Mouse (Mus musculus) small intestine, adult 2 months (tissue): Measurements from ENCODE around the gene S100a5.

ENCODE experiments used
- CTCF ChIP-seq: fragments of 200-500 bp; IDR thresholded peaks from 2 replicates; pipeline ENCODE4 v1.5.1; 2012; ENCODE audit warnings: low read depth, mild to moderate bottlenecking, control low read depth, inconsistent platforms, low read length, moderate library complexity, mixed read lengths; ENCODE audit not compliant: insufficient replicate concordance, insufficient read length; ENCODE audit errors: extremely low read depth
- POLR2A ChIP-seq: fragments of 200-500 bp; IDR thresholded peaks from 2 replicates; pipeline ENCODE4 v1.6.1; 2012; ENCODE audit warnings: low read depth, mild to moderate bottlenecking, control low read depth, inconsistent platforms, low read length, moderate library complexity

DNA sequence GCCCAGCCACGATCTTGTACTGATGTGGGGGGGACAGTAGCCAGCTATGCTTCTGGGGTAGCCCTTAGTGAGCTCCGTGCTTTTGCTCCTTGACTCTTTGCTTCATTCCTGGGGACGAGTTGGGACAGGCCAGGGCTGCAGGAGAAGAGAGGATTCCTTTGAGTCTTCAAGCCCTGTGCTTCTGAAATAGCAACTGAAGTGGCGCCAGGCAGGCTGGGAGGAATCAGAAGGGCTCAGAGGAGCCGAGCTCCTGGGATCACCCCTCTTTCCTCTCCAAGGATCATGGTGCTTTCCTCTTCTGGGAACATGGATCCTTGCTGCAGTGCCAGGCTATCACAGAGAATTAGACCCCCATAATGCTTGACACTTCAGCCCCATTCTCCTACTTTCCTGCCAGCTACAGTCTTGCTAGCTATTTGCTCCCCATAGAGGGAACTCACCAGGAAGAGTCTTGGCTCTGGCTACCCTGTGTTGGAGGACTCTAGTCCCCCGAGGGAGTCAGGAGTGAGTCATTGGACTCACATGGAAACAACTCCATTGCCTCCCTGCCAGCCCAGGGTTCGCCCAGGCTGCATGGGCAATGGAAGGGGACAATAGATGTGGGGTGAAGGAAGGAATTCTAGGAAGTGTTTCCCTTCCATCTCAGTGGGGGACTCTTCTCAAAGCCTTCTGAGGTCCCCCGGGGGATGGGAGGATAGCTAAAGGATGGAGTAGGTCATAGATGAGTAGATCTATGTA, 7.7 kb upstream of the S100a5 start:
- TF ChIP-seq CTCF (no peak), POLR2A (no peak)
